Mouse (Mus musculus) neural tube, embryonic 14.5 days (tissue): ENCODE results near the gene Slco3a1. TPM values are rescaled to one million over a fixed set of nuclear protein-coding genes. Genes with fewer than 3 reads are reported as not detected.
A peak's percentile ranks its signal among the peaks of the same experiment; 100 is the strongest.

Source experiments
- ATAC-seq: fragments of 200-750 bp; cut with Nextera tagmentation; 2 replicates; pipeline ENCODE4 v1.8.0; 2017; ENCODE audit warnings: low read depth, mild to moderate bottlenecking, moderate TSS enrichment, moderate library complexity
- H3K27ac ChIP-seq: fragments of 300-500 bp; sonication (generic); 2 replicates; pipeline ENCODE4 v1.5.1; 2014; ENCODE audit warnings: low read depth, mild to moderate bottlenecking, control low read depth, low read length, moderate library complexity, mixed read lengths
- H3K27me3 ChIP-seq: fragments of 300-500 bp; sonication (generic); 2 replicates; pipeline ENCODE4 v1.6.1; 2014; ENCODE audit warnings: low read length; ENCODE audit not compliant: control insufficient read depth, insufficient read depth
- H3K36me3 ChIP-seq: fragments of 300-500 bp; sonication (generic); 2 replicates; pipeline ENCODE4 v1.6.1; 2014; ENCODE audit warnings: low read length, mixed read lengths; ENCODE audit not compliant: control insufficient read depth, insufficient read depth
- H3K4me1 ChIP-seq: fragments of 300-500 bp; sonication (generic); 2 replicates; pipeline ENCODE4 v1.6.1; 2014; ENCODE audit warnings: low read length; ENCODE audit not compliant: control insufficient read depth, insufficient read depth
- H3K4me2 ChIP-seq: fragments of 300-500 bp; sonication (generic); 2 replicates; pipeline ENCODE4 v1.6.1; 2014; ENCODE audit warnings: mild to moderate bottlenecking, low read depth, low read length, control low read depth
- H3K4me3 ChIP-seq: fragments of 300-500 bp; sonication (generic); 2 replicates; pipeline ENCODE4 v1.5.1; 2014; ENCODE audit warnings: low read depth, low read length, control low read depth, mixed read lengths
- H3K9ac ChIP-seq: fragments of 300-500 bp; sonication (generic); replicated peaks from 2 replicates; pipeline ENCODE4 v1.6.1; 2014; ENCODE audit warnings: low read depth, mild to moderate bottlenecking, control low read depth, low read length, mixed read lengths
- H3K9me3 ChIP-seq: fragments of 300-500 bp; sonication (generic); 2 replicates; pipeline ENCODE4 v1.6.1; 2016; ENCODE audit warnings: low read length; ENCODE audit not compliant: control insufficient read depth
- WGBS: fragments of 180-500 bp; shearing (Covaris S2); extraction: QIAGEN DNeasy Blood & Tissue Kit; methylation state at CpG from one replicate; pipeline ENCODE4 v1.1.7; 2014; 5-methylcytosine and 5-hydroxymethylcytosine counted together
- polyA plus RNA-seq: library from polyadenylated mRNA; unstranded; fragments of >200 nt; fragmentation: Nextera tagmentation; extraction: Ambion mirVana; gene quantifications from 2 replicates; pipeline ENCODE4 v1.2.1, GENCODE M21; 2014

Slco3a1 gene
- polyA plus RNA-seq: 18.6 and 22.8 TPM in 2 replicates

GRCm38 (mm10) chr7:74554608-74555311 lies at the start of gene Slco3a1:
Slco3a1 (minus strand) TSS chr7:74554780.
- peak within 1 kb of the TSS; percentile 69 for H3K4me3 ChIP-seq
- no peaks in the 10 kb centered on the region for H3K27me3 ChIP-seq
- peak; percentile 91 for ATAC-seq
- H3K9me3 ChIP-seq: no peaks in the 10 kb centered on the region
- H3K27ac ChIP-seq: peak within 1 kb of the TSS; percentile 88
- H3K4me2 ChIP-seq: peak within 1 kb of the TSS; percentile 79
- no peaks in the 10 kb centered on the region for H3K36me3 ChIP-seq
- WGBS: under 1% methylated on average over 60 of the region's 66 CpGs
- H3K9ac ChIP-seq: peak within 1 kb of the TSS; percentile 90
- peaks cover 9% of the 10 kb centered on the region; the same call in 1 of the 2 replicates for H3K4me1 ChIP-seq

- H3K4me3 ChIP-seq: no peak overlapping the region
- no peaks in the 10 kb centered on the region for H3K9me3 ChIP-seq
- H3K4me1 ChIP-seq: no peaks in the 10 kb centered on the region
- H3K4me2 ChIP-seq: no peak overlapping the region
- H3K27ac ChIP-seq: no peak overlapping the region
- no peaks in the 10 kb centered on the region for H3K36me3 ChIP-seq
- no peak for ATAC-seq
- WGBS: 93% methylated on average over 5 of the region's 5 CpGs
- no peaks in the 10 kb centered on the region for H3K27me3 ChIP-seq
- no peak overlapping the region for H3K9ac ChIP-seq
These were observed 46.4 kb upstream of the Slco3a1 start for GRCm38 (mm10) chr7:74600996-74601395.

- Histone ChIP-seq H3K27ac (no peak overlapping the region), H3K9me3 (no peaks in the 10 kb centered on the region), H3K9ac (no peak overlapping the region), H3K4me1 (no peaks in the 10 kb centered on the region), H3K4me2 (no peak overlapping the region), H3K27me3 (no peaks in the 10 kb centered on the region), H3K36me3 (no peaks in the 10 kb centered on the region), H3K4me3 (no peak overlapping the region)
- WGBS: 77% methylated on average over 1 of the region's 1 CpGs
- ATAC-seq: no peak
These were observed 24.8 kb upstream of the Slco3a1 start for GRCm38 (mm10) chr7:74579411-74579810.

GRCm38 (mm10) chr7:74575678-74576077 lies 21.1 kb upstream of the Slco3a1 start:
- Histone ChIP-seq H3K27ac (no peak overlapping the region), H3K9ac (no peak overlapping the region), H3K36me3 (no peaks in the 10 kb centered on the region), H3K4me1 (no peaks in the 10 kb centered on the region), H3K4me3 (no peak overlapping the region), H3K27me3 (no peaks in the 10 kb centered on the region), H3K9me3 (no peaks in the 10 kb centered on the region), H3K4me2 (no peak overlapping the region)
- no peak for ATAC-seq
- 83% methylated on average over 3 of the region's 3 CpGs for WGBS

GRCm38 (mm10) chr7:74555416-74555815 lies 836 bp upstream of the Slco3a1 start:
- Histone ChIP-seq H3K9me3 (no peaks in the 10 kb centered on the region), H3K4me3 (peak overlapping the region; percentile 69), H3K36me3 (no peaks in the 10 kb centered on the region), H3K4me2 (peak overlapping the region; percentile 79), H3K27me3 (no peaks in the 10 kb centered on the region), H3K27ac (peak overlapping the region; percentile 88; the same call in 1 of the 2 replicates), H3K9ac (no peak overlapping the region; the same call in 1 of the 2 replicates), H3K4me1 (peaks cover 7% of the 10 kb centered on the region; the same call in 1 of the 2 replicates)
- ATAC-seq: peak; percentile 55; the same call in 1 of the 2 replicates
- 12% methylated on average over 6 of the region's 6 CpGs for WGBS

- Histone ChIP-seq H3K4me2 (peak overlapping the region; percentile 79), H3K36me3 (no peaks in the 10 kb centered on the region), H3K27me3 (no peaks in the 10 kb centered on the region), H3K4me3 (peak overlapping the region; percentile 69), H3K27ac (peak overlapping the region; percentile 88), H3K4me1 (peaks cover 11% of the 10 kb centered on the region; the same call in 1 of the 2 replicates), H3K9me3 (no peaks in the 10 kb centered on the region), H3K9ac (peak overlapping the region; percentile 90)
- 0% methylated on average over 38 of the region's 46 CpGs for WGBS
- ATAC-seq: peak; percentile 70
These were observed 479 bp downstream of the Slco3a1 start for GRCm38 (mm10) chr7:74554041-74554561.

- no peak for ATAC-seq
- 59% methylated on average over 8 of the region's 8 CpGs for WGBS
- no peaks in the 10 kb centered on the region for H3K9me3 ChIP-seq
These were observed 1.4 kb downstream of the Slco3a1 start for GRCm38 (mm10) chr7:74553111-74553650.

GRCm38 (mm10) chr7:74552546-74552945 lies 2.0 kb downstream of the Slco3a1 start:
- H3K4me3 ChIP-seq: peak overlapping the region; percentile 69
- no peak overlapping the region for H3K27ac ChIP-seq
- no peaks in the 10 kb centered on the region for H3K36me3 ChIP-seq
- H3K4me1 ChIP-seq: peaks cover 11% of the 10 kb centered on the region; the same call in 1 of the 2 replicates
- H3K4me2 ChIP-seq: peak overlapping the region; percentile 79
- 65% methylated on average over 4 of the region's 4 CpGs for WGBS
- no peaks in the 10 kb centered on the region for H3K9me3 ChIP-seq
- no peaks in the 10 kb centered on the region for H3K27me3 ChIP-seq
- no peak overlapping the region for H3K9ac ChIP-seq
- ATAC-seq: no peak

More at GRCm38 (mm10) chr7:74553111-74553650, 1.4 kb downstream of the Slco3a1 start:
- Histone ChIP-seq H3K4me3 (peak overlapping the region; percentile 69), H3K4me1 (peaks cover 11% of the 10 kb centered on the region; the same call in 1 of the 2 replicates), H3K27me3 (no peaks in the 10 kb centered on the region), H3K27ac (no peak overlapping the region), H3K36me3 (no peaks in the 10 kb centered on the region), H3K4me2 (peak overlapping the region; percentile 79), H3K9ac (peak overlapping the region; percentile 90; the same call in 1 of the 2 replicates)

- Histone ChIP-seq H3K9ac (no peak overlapping the region), H3K4me3 (peak overlapping the region; percentile 69; the same call in 1 of the 2 replicates), H3K4me1 (peaks cover 11% of the 10 kb centered on the region; the same call in 1 of the 2 replicates), H3K4me2 (peak overlapping the region; percentile 79), H3K27ac (no peak overlapping the region), H3K27me3 (no peaks in the 10 kb centered on the region), H3K9me3 (no peaks in the 10 kb centered on the region), H3K36me3 (no peaks in the 10 kb centered on the region)
- no peak for ATAC-seq
- 63% methylated on average over 2 of the region's 2 CpGs for WGBS
These were observed 2.6 kb downstream of the Slco3a1 start for GRCm38 (mm10) chr7:74552000-74552358.
